Mouse (Mus musculus) ES-Bruce4 (cell line): ENCODE data around the gene Prdm10.

Source experiments
- CTCF ChIP-seq: IDR thresholded peaks from one replicate; pipeline ENCODE4 v1.8.1; 2011; ENCODE audit warnings: low read depth, low read length
- POLR2A ChIP-seq: IDR thresholded peaks from one replicate; pipeline ENCODE4 v1.8.1; 2011; ENCODE audit warnings: low read length; ENCODE audit not compliant: insufficient read depth

- TF ChIP-seq POLR2A (no peak), CTCF (no peak)
Measured at GRCm38 (mm10) chr9:31266013-31266659, 14.2 kb upstream of the Prdm10 start.
